In the genomic region with DNA sequence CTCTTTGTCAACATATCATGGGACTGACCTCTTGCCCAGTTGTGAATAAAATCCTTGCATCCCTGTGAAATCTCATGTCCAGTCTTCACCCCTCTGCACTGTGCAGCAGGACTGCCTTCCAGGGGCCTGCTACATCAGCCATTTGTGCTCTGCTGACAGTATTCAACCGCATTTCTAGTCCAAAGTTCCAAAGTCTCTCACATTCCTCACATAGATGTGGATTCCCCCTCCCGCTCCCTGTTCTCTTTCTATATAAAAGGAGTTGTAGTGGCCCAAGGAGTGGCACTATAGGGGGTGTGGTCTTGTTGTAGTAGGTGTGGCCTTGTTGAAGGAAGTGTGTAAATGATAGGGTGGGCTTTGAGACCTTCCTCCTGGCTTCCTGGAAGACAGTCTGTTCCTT, we compare ENCODE assay signal across 29 mouse cellular contexts. TPM values are rescaled to one million over a fixed set of nuclear protein-coding genes. Genes with fewer than 3 reads are reported as not detected.
A peak's percentile ranks its signal among the peaks of the same experiment; 100 is the strongest.
DNase-seq lines count a peak whose midpoint lies in the region; ATAC-seq and TF ChIP-seq lines count a peak whose summit lies in the region.
"Had no signal": no experiment of that assay in that cellular context is flagged by ENCODE, and none has a peak within 500 bp of the region (broad histone marks: within the 10 kb centered on the region; RNA-seq: fewer than 3 reads in every experiment).

No protein-coding gene starts in this region.

- no peaks in the 10 kb centered on the region for H3K36me3 ChIP-seq in kidney, adult 2 months (ENCODE audit: control insufficient read depth, insufficient read depth, low read length)
- no peaks in the 10 kb centered on the region for H3K36me3 ChIP-seq in kidney, embryonic 16.5 days (ENCODE audit: insufficient read depth, low read length)
- H3K36me3 ChIP-seq: embryonic facial prominence, embryonic 13.5 days; heart, embryonic 15.5 days; neural tube, embryonic 13.5 days had no signal

- TF ChIP-seq CTCF in kidney, adult 2 months (conservative IDR thresholded peaks at IDR 0.05; ENCODE audit: insufficient read depth, insufficient read length, low read depth, low read length): no peak

- no peak overlapping the region for H3K4me3 ChIP-seq in kidney, adult 2 months (ENCODE audit: insufficient read depth, low read depth, low read length)
- no peak overlapping the region for H3K4me3 ChIP-seq in kidney, embryonic 16.5 days (ENCODE audit: low read length)
- no peak overlapping the region for H3K4me3 ChIP-seq in brown adipose tissue, adult 24 weeks (ENCODE audit: insufficient read depth, low read depth, low read length)
- H3K4me3 ChIP-seq: embryonic facial prominence, embryonic 13.5 days; heart, embryonic 15.5 days; neural tube, embryonic 13.5 days had no signal

- no peak for ATAC-seq in kidney, embryonic 16.5 days (ENCODE audit: low FRiP score, low TSS enrichment)
- ATAC-seq: forebrain, embryonic 16.5 days; hindbrain, embryonic 16.5 days; midbrain, embryonic 16.5 days had no signal

- no peak overlapping the region for H3K4me2 ChIP-seq in kidney, embryonic 16.5 days (replicated peaks; ENCODE audit: low read depth, low read length)
- H3K4me2 ChIP-seq: embryonic facial prominence, embryonic 13.5 days; heart, embryonic 15.5 days; midbrain, embryonic 11.5 days; neural tube, embryonic 13.5 days had no signal

- H3K9ac ChIP-seq in kidney, embryonic 16.5 days (replicated peaks; ENCODE audit: low read length): no peak overlapping the region
- H3K9ac ChIP-seq: embryonic facial prominence, embryonic 13.5 days; heart, embryonic 15.5 days; liver, embryonic 14.5 days; neural tube, embryonic 13.5 days had no signal

- peak; percentile 44 for DNase-seq in kidney, adult 2 months
- peak; percentile 39 for DNase-seq in kidney, adult 9 months
- DNase-seq in embryo, embryonic 11 days: no peak
- DNase-seq in right cerebral cortex, postnatal 14 days: no peak
- DNase-seq in MN1 (ENCODE audit: low spot score): no peak
- DNase-seq: adrenal gland, postnatal 14 days; cerebellum, adult 11-12 months; cerebellum, adult 9-11 months; gastrocnemius, postnatal 10 days; layer of hippocampus, adult 9-11 months; liver; lung, adult 2 months; lung, postnatal 14 days had no signal

- H3K4me1 ChIP-seq in kidney, adult 2 months (ENCODE audit: control insufficient read depth, insufficient read depth, low read length): no peaks in the 10 kb centered on the region
- no peaks in the 10 kb centered on the region for H3K4me1 ChIP-seq in kidney, embryonic 16.5 days (ENCODE audit: insufficient read depth, low read length)
- peaks cover 46% of the 10 kb centered on the region for H3K4me1 ChIP-seq in brown adipose tissue, adult 24 weeks (ENCODE audit: control insufficient read depth, insufficient read depth, insufficient read length, low read length)
- H3K4me1 ChIP-seq: embryonic facial prominence, embryonic 13.5 days; neural tube, embryonic 13.5 days had no signal

- no peak for TF ChIP-seq POLR2A in kidney, adult 2 months (IDR thresholded peaks at IDR 0.05; ENCODE audit: low read depth, low read length)

- 52% methylated on average over 2 of the region's 2 CpGs for WGBS in kidney, adult 2 months
- 66% methylated on average over 2 of the region's 2 CpGs for WGBS in kidney, embryonic 16.5 days

- no peaks in the 10 kb centered on the region for H3K27me3 ChIP-seq in kidney, adult 2 months (replicated peaks; ENCODE audit: control insufficient read depth, insufficient read depth, low read length)
- H3K27me3 ChIP-seq in kidney, embryonic 16.5 days (ENCODE audit: insufficient read depth, low read length): no peaks in the 10 kb centered on the region
- H3K27me3 ChIP-seq: embryonic facial prominence, embryonic 13.5 days; heart, embryonic 15.5 days; neural tube, embryonic 13.5 days had no signal

- H3K9me3 ChIP-seq in kidney, embryonic 16.5 days (ENCODE audit: low read length): no peaks in the 10 kb centered on the region
- H3K9me3 ChIP-seq: embryonic facial prominence, embryonic 13.5 days; heart, embryonic 15.5 days; neural tube, embryonic 13.5 days had no signal

- no peak overlapping the region for H3K27ac ChIP-seq in kidney, adult 2 months (ENCODE audit: insufficient read depth, low read depth, low read length)
- H3K27ac ChIP-seq in kidney, embryonic 16.5 days (ENCODE audit: low read length): no peak overlapping the region
- peak overlapping the region; percentile 81 for H3K27ac ChIP-seq in brown adipose tissue, adult 24 weeks (replicated peaks; ENCODE audit: low read depth, low read length)
- H3K27ac ChIP-seq: embryonic facial prominence, embryonic 13.5 days; heart, embryonic 15.5 days; liver, embryonic 14.5 days; neural tube, embryonic 13.5 days had no signal

RNA-seq across cellular contexts. Expression of a gene that starts 5.0 kb away (rescaled TPM):
- polyA plus RNA-seq in kidney, adult 2 months (2012; rRNA removed): 0.26 and 0.28 TPM in 2 replicates
- polyA plus RNA-seq in kidney, embryonic 16.5 days (2015; fragmentation: Nextera tagmentation; extraction: Ambion mirVana): 0.19 and 0.22 TPM in 2 replicates
- polyA plus RNA-seq in brown adipose tissue, adult 24 weeks (2012; ENCODE audit: insufficient read depth, insufficient read length, missing spikeins): 1.9 and 4.3 TPM in 2 replicates
- polyA plus RNA-seq: embryonic facial prominence, embryonic 13.5 days; forebrain, embryonic 11.5 days; forebrain, embryonic 16.5 days; hindbrain, embryonic 11.5 days; hindbrain, embryonic 16.5 days; liver, embryonic 14.5 days; neural tube, embryonic 13.5 days had no signal

RNA-seq across cellular contexts. Expression of a gene that starts 8.2 kb away (rescaled TPM):
- not detected in 2 replicates for polyA plus RNA-seq in kidney, adult 2 months (2012; rRNA removed)
- not detected in 2 replicates for polyA plus RNA-seq in kidney, embryonic 16.5 days (2015; fragmentation: Nextera tagmentation; extraction: Ambion mirVana)
- polyA plus RNA-seq in brown adipose tissue, adult 24 weeks (2012; ENCODE audit: insufficient read depth, insufficient read length, missing spikeins): not detected in 2 replicates
- polyA plus RNA-seq: embryonic facial prominence, embryonic 13.5 days; forebrain, embryonic 11.5 days; forebrain, embryonic 16.5 days; gonadal fat pad, adult 2 months; heart, embryonic 15.5 days; hindbrain, embryonic 11.5 days; hindbrain, embryonic 16.5 days; intestine, embryonic 14.5 days; limb, embryonic 11.5 days; liver, embryonic 14.5 days; lung, adult 2 months; midbrain, embryonic 11.5 days; midbrain, embryonic 16.5 days; neural tube, embryonic 13.5 days; thymus, postnatal 0 days had no signal

RNA-seq across cellular contexts. Expression of a gene that starts 29.2 kb away (rescaled TPM):
- polyA plus RNA-seq in kidney, adult 2 months (2012; rRNA removed): not detected in 2 replicates
- not detected in 2 replicates for polyA plus RNA-seq in kidney, embryonic 16.5 days (2015; fragmentation: Nextera tagmentation; extraction: Ambion mirVana)
- not detected in 2 replicates for polyA plus RNA-seq in brown adipose tissue, adult 24 weeks (2012; ENCODE audit: insufficient read depth, insufficient read length, missing spikeins)
- polyA plus RNA-seq: embryonic facial prominence, embryonic 13.5 days; forebrain, embryonic 11.5 days; forebrain, embryonic 16.5 days; heart, embryonic 15.5 days; hindbrain, embryonic 11.5 days; hindbrain, embryonic 16.5 days; intestine, embryonic 14.5 days; limb, embryonic 11.5 days; liver, embryonic 14.5 days; lung, adult 2 months; midbrain, embryonic 11.5 days; midbrain, embryonic 16.5 days; neural tube, embryonic 13.5 days; thymus, postnatal 0 days had no signal

RNA-seq across cellular contexts. Expression of a gene that starts 52.2 kb away (rescaled TPM):
- 0.08 and 0.16 TPM in 2 replicates for polyA plus RNA-seq in kidney, adult 2 months (2012; rRNA removed)
- 0.07 TPM in 1 of 2 replicates, not detected in the other for polyA plus RNA-seq in kidney, embryonic 16.5 days (2015; fragmentation: Nextera tagmentation; extraction: Ambion mirVana)
- polyA plus RNA-seq in brown adipose tissue, adult 24 weeks (2012; ENCODE audit: insufficient read depth, insufficient read length, missing spikeins): not detected in 2 replicates
- polyA plus RNA-seq: forebrain, embryonic 11.5 days; forebrain, embryonic 16.5 days; gonadal fat pad, adult 2 months; hindbrain, embryonic 11.5 days; hindbrain, embryonic 16.5 days; intestine, embryonic 14.5 days; limb, embryonic 11.5 days; midbrain, embryonic 11.5 days; midbrain, embryonic 16.5 days had no signal

RNA-seq across cellular contexts. Expression of a gene that starts 57.8 kb away (rescaled TPM):
- 0.14 and 3.5 TPM in 2 replicates for polyA plus RNA-seq in kidney, adult 2 months (2012; rRNA removed)
- polyA plus RNA-seq in kidney, embryonic 16.5 days (2015; fragmentation: Nextera tagmentation; extraction: Ambion mirVana): not detected in 2 replicates
- polyA plus RNA-seq in brown adipose tissue, adult 24 weeks (2012; ENCODE audit: insufficient read depth, insufficient read length, missing spikeins): not detected in 2 replicates
- polyA plus RNA-seq: embryonic facial prominence, embryonic 13.5 days; forebrain, embryonic 11.5 days; forebrain, embryonic 16.5 days; heart, embryonic 15.5 days; hindbrain, embryonic 11.5 days; hindbrain, embryonic 16.5 days; limb, embryonic 11.5 days; midbrain, embryonic 11.5 days; midbrain, embryonic 16.5 days; neural tube, embryonic 13.5 days had no signal

Comparison
In these comparisons a context has a peak if more than half of its experiments do, and no peak if none do; other contexts are left out.
1. DNase-seq: peak in kidney, adult 2 months (single experiment) and kidney, adult 9 months (single experiment); none in embryo, embryonic 11 days (single experiment), right cerebral cortex, postnatal 14 days (single experiment) and MN1 (single experiment).